Mouse (Mus musculus): ENCODE data around the gene Tnnt2. TPM values are rescaled to one million over a fixed set of nuclear protein-coding genes. Genes with fewer than 3 reads are reported as not detected.

Gene Tnnt2
- polyA plus RNA-seq, 1 experiment from 2014 or later, result 6.0 TPM

GRCm38 (mm10) chr1:135847611-135848351 is 11.6 kb downstream of the Tnnt2 start:
- no peaks in the 10 kb centered on the region for H3K9me3 ChIP-seq (ENCODE audit: low read depth, low read length)
- no peaks in the 10 kb centered on the region for H3K36me3 ChIP-seq (ENCODE audit: insufficient read depth)
- H3K4me3 ChIP-seq (ENCODE audit: low read depth, low read length), result no peak overlapping the region
- TF ChIP-seq CTCF (IDR thresholded peaks at IDR 0.05; ENCODE audit: low read depth), result no peak
- no peak overlapping the region for H3K9ac ChIP-seq
- DNase-seq, result no peak
- ATAC-seq (ENCODE audit: insufficient read depth), result no peak
- H3K27ac ChIP-seq (ENCODE audit: low read depth), result no peak overlapping the region
- H3K4me1 ChIP-seq (ENCODE audit: insufficient read depth), result no peaks in the 10 kb centered on the region
- no peaks in the 10 kb centered on the region for H3K27me3 ChIP-seq (ENCODE audit: insufficient read depth, low read length)
- WGBS, result 75% methylated on average over 17 of the region's 17 CpGs
- H3K4me2 ChIP-seq, result no peak overlapping the region

- no peak overlapping the region for H3K9ac ChIP-seq
- peak; percentile 64 for TF ChIP-seq CTCF (IDR thresholded peaks at IDR 0.05; ENCODE audit: low read depth)
- ATAC-seq (ENCODE audit: insufficient read depth), result no peak
- H3K27me3 ChIP-seq (ENCODE audit: insufficient read depth, low read length), result no peaks in the 10 kb centered on the region
- WGBS, result 66% methylated on average over 12 of the region's 12 CpGs
- peak; percentile 57 for DNase-seq
- no peak overlapping the region for H3K4me3 ChIP-seq (ENCODE audit: low read depth, low read length)
- no peaks in the 10 kb centered on the region for H3K9me3 ChIP-seq (ENCODE audit: low read depth, low read length)
- no peak overlapping the region for H3K4me2 ChIP-seq
- H3K27ac ChIP-seq (ENCODE audit: low read depth), result no peak overlapping the region
- no peaks in the 10 kb centered on the region for H3K36me3 ChIP-seq (ENCODE audit: insufficient read depth)
- no peaks in the 10 kb centered on the region for H3K4me1 ChIP-seq (ENCODE audit: insufficient read depth)
Observed at GRCm38 (mm10) chr1:135850722-135851512, 14.8 kb downstream of the Tnnt2 start.

DNA sequence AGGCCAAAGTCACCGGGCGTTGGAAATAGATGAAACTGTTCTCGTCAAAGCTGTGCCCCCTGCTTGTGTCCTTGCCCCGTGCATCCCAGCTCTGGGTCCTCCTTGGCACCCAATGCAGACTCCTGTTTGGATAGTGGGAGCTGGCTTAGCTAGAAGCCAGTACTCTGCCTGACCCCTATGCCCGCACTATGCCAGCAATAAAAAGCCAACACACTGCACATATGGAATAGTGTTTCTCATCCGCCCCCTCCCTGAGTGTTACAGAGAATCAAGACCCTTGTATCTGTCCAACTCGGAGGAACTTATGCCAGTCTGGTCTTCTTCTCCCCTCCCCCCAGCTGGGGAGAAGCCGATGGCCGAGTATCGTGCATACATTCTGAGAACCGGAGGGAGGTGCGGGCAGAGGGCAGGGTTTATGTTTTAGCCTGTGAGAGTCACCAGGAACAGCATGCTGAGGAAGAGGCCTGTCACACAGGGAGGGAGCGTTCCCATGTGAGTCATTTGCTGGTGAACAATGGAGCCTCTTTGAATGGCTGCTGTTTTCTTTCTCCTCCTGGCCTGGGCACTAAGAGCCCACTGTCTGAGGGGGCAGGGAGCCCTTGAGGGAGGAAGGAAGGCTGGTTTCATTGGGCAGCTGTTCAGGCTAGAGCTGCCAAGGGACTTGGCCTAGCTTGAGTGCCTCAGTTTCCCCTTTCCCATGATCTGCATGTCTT is 16.0 kb downstream of the Tnnt2 start:
- no peak for TF ChIP-seq CTCF (IDR thresholded peaks at IDR 0.05; ENCODE audit: low read depth)

DNA sequence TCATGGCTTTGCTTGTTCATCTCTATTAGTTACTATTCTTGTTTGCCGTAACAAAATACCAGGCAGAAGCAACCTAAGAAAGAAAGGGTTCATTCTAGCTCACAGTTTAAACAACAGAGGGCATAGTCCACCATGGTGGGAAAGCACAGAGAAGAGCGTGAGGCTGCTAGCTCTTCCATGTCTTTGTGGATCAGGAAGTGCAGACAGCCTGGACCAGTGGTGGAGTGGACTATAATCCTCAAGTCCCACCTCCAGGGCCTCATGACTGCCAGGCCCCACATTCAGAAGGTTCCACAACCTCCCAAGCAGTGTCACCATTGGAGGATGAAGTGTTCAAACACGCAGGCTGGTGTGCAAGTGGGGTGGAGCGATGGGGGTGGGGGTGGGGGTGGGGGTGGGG is 17.0 kb downstream of the Tnnt2 start:
- WGBS, result 83% methylated on average over 4 of the region's 4 CpGs
- no peak overlapping the region for H3K4me2 ChIP-seq
- no peak overlapping the region for H3K27ac ChIP-seq (ENCODE audit: low read depth)
- no peaks in the 10 kb centered on the region for H3K9me3 ChIP-seq (ENCODE audit: low read depth, low read length)
- DNase-seq (no peak), ATAC-seq (ENCODE audit: insufficient read depth) (no peak)
- TF ChIP-seq CTCF (IDR thresholded peaks at IDR 0.05; ENCODE audit: low read depth), result no peak
- no peaks in the 10 kb centered on the region for H3K27me3 ChIP-seq (ENCODE audit: insufficient read depth, low read length)
- no peak overlapping the region for H3K9ac ChIP-seq
- no peak overlapping the region for H3K4me3 ChIP-seq (ENCODE audit: low read depth, low read length)
- H3K4me1 ChIP-seq (ENCODE audit: insufficient read depth), result no peaks in the 10 kb centered on the region
- H3K36me3 ChIP-seq (ENCODE audit: insufficient read depth), result no peaks in the 10 kb centered on the region

More for the DNA sequence above, 16.0 kb downstream of the Tnnt2 start:
- Histone ChIP-seq H3K9me3 (ENCODE audit: low read depth, low read length) (no peaks in the 10 kb centered on the region), H3K36me3 (ENCODE audit: insufficient read depth) (no peaks in the 10 kb centered on the region), H3K4me1 (ENCODE audit: insufficient read depth) (no peaks in the 10 kb centered on the region), H3K4me3 (ENCODE audit: low read depth, low read length) (no peak overlapping the region), H3K4me2 (no peak overlapping the region), H3K27me3 (ENCODE audit: insufficient read depth, low read length) (no peaks in the 10 kb centered on the region), H3K27ac (ENCODE audit: low read depth) (no peak overlapping the region), H3K9ac (no peak overlapping the region)
- WGBS, result 57% methylated on average over 13 of the region's 13 CpGs
- DNase-seq (peak; percentile 20), ATAC-seq (ENCODE audit: insufficient read depth) (no peak)

DNA sequence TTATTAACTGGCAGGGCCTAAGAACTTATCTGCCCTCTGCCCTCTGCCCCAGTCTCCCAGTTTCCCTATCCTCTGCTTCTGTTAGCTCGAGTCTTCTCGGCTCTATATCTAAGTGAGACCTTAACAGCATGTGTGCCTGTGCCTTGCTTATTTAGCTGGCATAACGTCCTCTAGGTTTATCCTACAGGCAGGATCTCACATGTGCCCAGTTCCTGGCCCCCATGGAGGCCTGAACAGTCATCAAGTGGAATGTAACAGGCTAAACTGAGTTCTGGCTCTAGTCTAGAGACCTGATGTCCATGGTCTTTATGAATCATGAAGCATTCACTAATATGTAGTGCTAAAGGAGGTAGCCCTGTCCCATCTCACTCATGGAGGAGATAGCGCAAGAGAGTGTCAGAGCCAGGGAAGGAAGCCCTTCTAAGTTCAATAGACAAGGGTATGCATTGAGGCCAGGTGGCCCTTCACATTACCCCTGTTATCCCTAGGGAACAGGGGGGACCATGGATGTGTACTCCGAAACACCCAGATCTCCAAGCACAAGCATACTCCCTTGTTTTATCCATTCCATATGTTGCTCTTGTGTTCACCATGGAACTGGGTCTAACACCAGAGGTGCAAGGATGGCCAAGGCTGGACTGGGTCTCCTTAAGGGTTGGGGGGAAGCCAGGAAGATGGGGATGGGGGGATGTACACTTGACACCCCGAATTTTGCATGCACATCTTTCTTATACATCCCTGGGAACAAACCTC is 18.6 kb downstream of the Tnnt2 start:
- Histone ChIP-seq H3K9ac (no peak overlapping the region), H3K27me3 (ENCODE audit: insufficient read depth, low read length) (no peaks in the 10 kb centered on the region), H3K4me1 (ENCODE audit: insufficient read depth) (no peaks in the 10 kb centered on the region), H3K36me3 (ENCODE audit: insufficient read depth) (no peaks in the 10 kb centered on the region), H3K4me3 (ENCODE audit: low read depth, low read length) (no peak overlapping the region), H3K27ac (ENCODE audit: low read depth) (no peak overlapping the region), H3K9me3 (ENCODE audit: low read depth, low read length) (no peaks in the 10 kb centered on the region), H3K4me2 (no peak overlapping the region)
- WGBS, result 78% methylated on average over 6 of the region's 6 CpGs
- ATAC-seq (ENCODE audit: insufficient read depth) (no peak), DNase-seq (no peak)
- TF ChIP-seq CTCF (IDR thresholded peaks at IDR 0.05; ENCODE audit: low read depth), result no peak

DNA sequence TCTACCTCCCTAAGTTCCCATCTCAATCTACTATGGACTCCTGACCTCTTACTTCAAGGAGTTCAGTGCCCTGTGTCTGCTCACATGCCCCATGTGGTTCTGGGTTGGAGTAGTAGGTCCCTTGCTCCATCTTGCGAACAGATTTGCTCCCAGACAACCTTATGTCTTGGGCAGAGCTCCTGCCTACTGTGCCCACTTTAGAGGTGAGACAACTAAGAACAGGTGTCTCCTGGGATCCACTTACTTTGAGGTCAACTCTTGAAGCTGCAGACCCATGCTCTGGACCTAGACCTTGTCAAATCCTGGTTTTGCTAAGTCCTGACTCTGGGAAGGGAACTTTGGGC is 19.2 kb downstream of the Tnnt2 start:
- Histone ChIP-seq H3K4me3 (ENCODE audit: low read depth, low read length) (no peak overlapping the region), H3K4me2 (no peak overlapping the region), H3K9ac (no peak overlapping the region), H3K27me3 (ENCODE audit: insufficient read depth, low read length) (no peaks in the 10 kb centered on the region), H3K36me3 (ENCODE audit: insufficient read depth) (no peaks in the 10 kb centered on the region), H3K4me1 (ENCODE audit: insufficient read depth) (no peaks in the 10 kb centered on the region), H3K9me3 (ENCODE audit: low read depth, low read length) (no peaks in the 10 kb centered on the region), H3K27ac (ENCODE audit: low read depth) (no peak overlapping the region)
- 81% methylated on average over 1 of the region's 1 CpGs for WGBS
- TF ChIP-seq CTCF (IDR thresholded peaks at IDR 0.05; ENCODE audit: low read depth), result no peak
- ATAC-seq (ENCODE audit: insufficient read depth) (no peak), DNase-seq (no peak)

All from lung, embryonic 14.5 days (tissue).